Mouse (Mus musculus): Measurements from ENCODE around the gene Cpa5. TPM values are rescaled to one million over a fixed set of nuclear protein-coding genes. Genes with fewer than 3 reads are reported as not detected.

The Cpa5 gene
- polyA plus RNA-seq, 1 experiment, result not detected

GRCm38 (mm10) chr6:30636186-30636842 lies 25.5 kb downstream of the Cpa5 start:
- Histone ChIP-seq H3K27me3 (ENCODE audit: control insufficient read depth, insufficient read depth, low read length) (no peaks in the 10 kb centered on the region), H3K36me3 (ENCODE audit: control insufficient read depth, insufficient read depth, low read length) (no peaks in the 10 kb centered on the region), H3K27ac (ENCODE audit: insufficient read depth, low read length) (no peak overlapping the region), H3K4me3 (ENCODE audit: extremely low read depth, insufficient read depth, insufficient read length) (no peak overlapping the region), H3K4me1 (ENCODE audit: control insufficient read depth, insufficient read depth, insufficient read length) (no peaks in the 10 kb centered on the region)
- DNase-seq (ENCODE audit: low read depth in 1 of 2, low spot score in 2 of 2), result no peak
- TF ChIP-seq POLR2A (IDR thresholded peaks at IDR 0.05; ENCODE audit: low read depth, low read length), result no peak
- WGBS, result 82% methylated on average over 4 of the region's 4 CpGs

- Histone ChIP-seq H3K4me3 (ENCODE audit: extremely low read depth, insufficient read depth, insufficient read length) (no peak within 1 kb of the TSS), H3K36me3 (ENCODE audit: control insufficient read depth, insufficient read depth, low read length) (no peaks in the 10 kb centered on the region), H3K27ac (ENCODE audit: insufficient read depth, low read length) (no peak within 1 kb of the TSS), H3K27me3 (ENCODE audit: control insufficient read depth, insufficient read depth, low read length) (no peaks in the 10 kb centered on the region), H3K4me1 (ENCODE audit: control insufficient read depth, insufficient read depth, insufficient read length) (no peaks in the 10 kb centered on the region)
- 79% methylated on average over 5 of the region's 5 CpGs for WGBS
- no peak for DNase-seq (ENCODE audit: low read depth in 1 of 2, low spot score in 2 of 2)
- no peak for TF ChIP-seq CTCF (IDR thresholded peaks at IDR 0.05; ENCODE audit: extremely low read depth, insufficient read depth, insufficient read length, insufficient replicate concordance)
- no peak for TF ChIP-seq POLR2A (IDR thresholded peaks at IDR 0.05; ENCODE audit: low read depth, low read length)
Measured at GRCm38 (mm10) chr6:30638674-30639268, 28.0 kb downstream of the Cpa5 start, which contains the start of gene Cpa1. Gene Cpa1, plus strand, starts transcription at chr6:30639218.

- no peak overlapping the region for H3K27ac ChIP-seq (ENCODE audit: insufficient read depth, low read length)
- no peak for DNase-seq (ENCODE audit: low read depth in 1 of 2, low spot score in 2 of 2)
- H3K4me1 ChIP-seq (ENCODE audit: control insufficient read depth, insufficient read depth, insufficient read length), result no peaks in the 10 kb centered on the region
- no peak overlapping the region for H3K4me3 ChIP-seq (ENCODE audit: extremely low read depth, insufficient read depth, insufficient read length)
- WGBS, result 65% methylated on average over 12 of the region's 12 CpGs
- H3K36me3 ChIP-seq (ENCODE audit: control insufficient read depth, insufficient read depth, low read length), result no peaks in the 10 kb centered on the region
- TF ChIP-seq CTCF (IDR thresholded peaks at IDR 0.05; ENCODE audit: extremely low read depth, insufficient read depth, insufficient read length, insufficient replicate concordance) (no peak), POLR2A (IDR thresholded peaks at IDR 0.05; ENCODE audit: low read depth, low read length) (no peak)
- H3K27me3 ChIP-seq (ENCODE audit: control insufficient read depth, insufficient read depth, low read length), result no peaks in the 10 kb centered on the region
Measured at GRCm38 (mm10) chr6:30643694-30644460, 33.1 kb downstream of the Cpa5 start.

GRCm38 (mm10) chr6:30644462-30644861 lies 33.7 kb downstream of the Cpa5 start:
- H3K4me3 ChIP-seq (ENCODE audit: extremely low read depth, insufficient read depth, insufficient read length), result no peak overlapping the region
- no peaks in the 10 kb centered on the region for H3K27me3 ChIP-seq (ENCODE audit: control insufficient read depth, insufficient read depth, low read length)
- H3K4me1 ChIP-seq (ENCODE audit: control insufficient read depth, insufficient read depth, insufficient read length), result no peaks in the 10 kb centered on the region
- 79% methylated on average over 3 of the region's 3 CpGs for WGBS
- H3K27ac ChIP-seq (ENCODE audit: insufficient read depth, low read length), result no peak overlapping the region
- no peak for TF ChIP-seq POLR2A (IDR thresholded peaks at IDR 0.05; ENCODE audit: low read depth, low read length)
- no peak for TF ChIP-seq CTCF (IDR thresholded peaks at IDR 0.05; ENCODE audit: extremely low read depth, insufficient read depth, insufficient read length, insufficient replicate concordance)
- no peaks in the 10 kb centered on the region for H3K36me3 ChIP-seq (ENCODE audit: control insufficient read depth, insufficient read depth, low read length)
- no peak for DNase-seq (ENCODE audit: low read depth in 1 of 2, low spot score in 2 of 2)

- TF ChIP-seq CTCF (IDR thresholded peaks at IDR 0.05; ENCODE audit: extremely low read depth, insufficient read depth, insufficient read length, insufficient replicate concordance) (no peak), POLR2A (IDR thresholded peaks at IDR 0.05; ENCODE audit: low read depth, low read length) (no peak)
- H3K27me3 ChIP-seq (ENCODE audit: control insufficient read depth, insufficient read depth, low read length), result no peaks in the 10 kb centered on the region
Measured at GRCm38 (mm10) chr6:30645379-30645778, 34.6 kb downstream of the Cpa5 start.

GRCm38 (mm10) chr6:30649651-30650296 lies 39.0 kb downstream of the Cpa5 start:
- no peak for TF ChIP-seq CTCF (IDR thresholded peaks at IDR 0.05; ENCODE audit: extremely low read depth, insufficient read depth, insufficient read length, insufficient replicate concordance)
- H3K4me1 ChIP-seq (ENCODE audit: control insufficient read depth, insufficient read depth, insufficient read length), result no peaks in the 10 kb centered on the region
- no peak overlapping the region for H3K4me3 ChIP-seq (ENCODE audit: extremely low read depth, insufficient read depth, insufficient read length)
- 91% methylated on average over 11 of the region's 11 CpGs for WGBS
- no peak for DNase-seq (ENCODE audit: low read depth in 1 of 2, low spot score in 2 of 2)
- H3K27me3 ChIP-seq (ENCODE audit: control insufficient read depth, insufficient read depth, low read length), result no peaks in the 10 kb centered on the region
- no peak overlapping the region for H3K27ac ChIP-seq (ENCODE audit: insufficient read depth, low read length)
- H3K36me3 ChIP-seq (ENCODE audit: control insufficient read depth, insufficient read depth, low read length), result no peaks in the 10 kb centered on the region

More at GRCm38 (mm10) chr6:30645379-30645778, 34.6 kb downstream of the Cpa5 start:
- Histone ChIP-seq H3K27ac (ENCODE audit: insufficient read depth, low read length) (no peak overlapping the region), H3K4me3 (ENCODE audit: extremely low read depth, insufficient read depth, insufficient read length) (no peak overlapping the region), H3K36me3 (ENCODE audit: control insufficient read depth, insufficient read depth, low read length) (no peaks in the 10 kb centered on the region), H3K4me1 (ENCODE audit: control insufficient read depth, insufficient read depth, insufficient read length) (no peaks in the 10 kb centered on the region)
- no peak for DNase-seq (ENCODE audit: low read depth in 1 of 2, low spot score in 2 of 2)
- WGBS, result 90% methylated on average over 6 of the region's 6 CpGs
